In genomic region chr8:13562118-13562517, GRCm38 (mm10) we compare ENCODE assay signal across 10 mouse cellular contexts. TPM values are rescaled to one million over a fixed set of nuclear protein-coding genes. Genes with fewer than 3 reads are reported as not detected.
DNase-seq lines count a peak whose midpoint lies in the region; ATAC-seq lines count a peak whose summit lies in the region.
"Had no signal": no experiment of that assay in that cellular context is flagged by ENCODE, and none has a peak within 500 bp of the region (broad histone marks: within the 10 kb centered on the region; RNA-seq: fewer than 3 reads in every experiment).

TSS of gene 1700029H14Rik (minus strand) at chr8:13562461.

- peaks cover 4% of the 10 kb centered on the region; the same call in 1 of the 2 replicates for H3K36me3 ChIP-seq in lung, embryonic 15.5 days
- no peaks in the 10 kb centered on the region for H3K36me3 ChIP-seq in intestine, embryonic 15.5 days

- 0 out of 2 replicates have a peak, but pooled peaks cover 3% of the 10 kb centered on the region for H3K4me1 ChIP-seq in lung, embryonic 15.5 days
- H3K4me1 ChIP-seq in intestine, embryonic 15.5 days (replicated peaks), result no peaks in the 10 kb centered on the region

- peak; percentile 51 for DNase-seq in cerebellum, postnatal 10 days
- no peak for DNase-seq in cerebellum, postnatal 36 days
- DNase-seq in lung, postnatal 36 days, result no peak
- peak; percentile 14 to 23 for DNase-seq in natural killer cell, adult 2 months (ENCODE audit: low spot score in 2 of 2)
- no peak for DNase-seq in thymus, postnatal 25 days
- no peak for DNase-seq in frontal cortex, postnatal 14 days (ENCODE audit: low spot score in 2 of 2)

- H3K4me3 ChIP-seq in lung, embryonic 15.5 days, result no peak within 1 kb of the TSS
- H3K4me3 ChIP-seq in intestine, embryonic 15.5 days (replicated peaks), result no peak within 1 kb of the TSS

- H3K9ac ChIP-seq in lung, embryonic 15.5 days, result no peak within 1 kb of the TSS
- H3K9ac ChIP-seq in intestine, embryonic 15.5 days, result no peak within 1 kb of the TSS
- H3K9ac ChIP-seq: liver, embryonic 14.5 days had no signal

- no peaks in the 10 kb centered on the region for H3K9me3 ChIP-seq in lung, embryonic 15.5 days
- no peaks in the 10 kb centered on the region for H3K9me3 ChIP-seq in intestine, embryonic 15.5 days

- no peaks in the 10 kb centered on the region for H3K27me3 ChIP-seq in lung, embryonic 15.5 days
- H3K27me3 ChIP-seq in intestine, embryonic 15.5 days (replicated peaks), result no peaks in the 10 kb centered on the region

- peak; percentile 33; the same call in 1 of the 2 replicates for ATAC-seq in lung, embryonic 15.5 days (ENCODE audit: borderline replicate concordance, extremely low read depth, low FRiP score, low TSS enrichment)
- ATAC-seq in intestine, embryonic 15.5 days, result peak; percentile 39; the same call in 1 of the 2 replicates
- ATAC-seq: forebrain, embryonic 14.5 days had no signal

- H3K27ac ChIP-seq in lung, embryonic 15.5 days, result no peak within 1 kb of the TSS
- H3K27ac ChIP-seq in intestine, embryonic 15.5 days, result no peak within 1 kb of the TSS
- H3K27ac ChIP-seq: liver, embryonic 14.5 days had no signal

- no peak within 1 kb of the TSS for H3K4me2 ChIP-seq in lung, embryonic 15.5 days
- H3K4me2 ChIP-seq in intestine, embryonic 15.5 days (replicated peaks), result no peak within 1 kb of the TSS; the same call in 1 of the 2 replicates

- 20% methylated on average over 13 of the region's 13 CpGs for WGBS in lung, embryonic 15.5 days
- 27% methylated on average over 13 of the region's 13 CpGs for WGBS in intestine, embryonic 15.5 days

RNA-seq across cellular contexts. Expression of gene 1700029H14Rik, which starts in this region (rescaled TPM):
- polyA plus RNA-seq in lung, embryonic 15.5 days (2015; fragmentation: Nextera tagmentation; extraction: Ambion mirVana), result not detected in 2 replicates
- not detected in 2 replicates for polyA plus RNA-seq in intestine, embryonic 15.5 days (2015; fragmentation: Nextera tagmentation; extraction: Ambion mirVana)
- polyA plus RNA-seq: forebrain, embryonic 14.5 days had no signal

Comparison
In these comparisons a context has a peak if more than half of its experiments do, and no peak if none do; other contexts are left out.
1. DNase-seq: peak in cerebellum, postnatal 10 days (2 of 2) and natural killer cell, adult 2 months (2 of 2); none in cerebellum, postnatal 36 days (0 of 2), lung, postnatal 36 days (single experiment), thymus, postnatal 25 days (single experiment) and frontal cortex, postnatal 14 days (0 of 2).
2. Peak in ATAC-seq in lung, embryonic 15.5 days; RNA of the gene not detected or under 1 TPM.
3. Peak in ATAC-seq in intestine, embryonic 15.5 days; RNA of the gene not detected or under 1 TPM.